Mouse (Mus musculus): ENCODE results near the gene Mdp1.

Mdp1 gene

DNA sequence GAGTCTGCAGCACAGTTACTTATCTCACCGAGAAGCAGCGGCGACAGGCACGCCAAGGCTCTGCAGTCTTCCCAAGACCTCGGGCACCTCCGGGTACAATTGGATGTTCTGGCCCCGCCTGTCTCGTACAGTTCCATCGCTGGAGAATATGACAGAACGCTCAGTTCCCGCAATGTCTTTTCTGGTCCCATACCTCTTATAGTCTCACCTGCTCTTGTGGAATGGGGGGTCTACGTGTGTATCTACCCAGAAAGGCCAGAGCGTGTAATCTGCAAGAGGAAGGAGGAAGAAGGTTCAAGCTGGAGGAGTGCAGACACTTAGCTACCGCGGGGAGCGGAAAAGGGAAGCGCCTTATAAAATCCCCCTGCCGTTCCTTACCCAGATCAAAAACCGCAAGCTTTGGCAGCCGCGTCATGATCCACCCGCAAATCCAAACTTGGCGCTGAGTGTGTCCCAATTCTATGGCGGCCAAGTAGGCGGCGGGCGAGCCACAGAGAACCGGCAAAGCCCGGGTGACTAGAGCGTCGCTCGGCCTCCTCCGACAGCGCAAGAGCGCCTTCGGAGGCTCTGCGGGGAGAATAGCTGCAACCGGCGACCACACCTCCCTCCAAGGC, at the start of gene Mdp1:
TSS of gene Mdp1 (minus strand) at position 549 of the 614 bp plus-strand sequence.
- peak; percentile 66 for DNase-seq (ENCODE audit: low spot score)

DNA sequence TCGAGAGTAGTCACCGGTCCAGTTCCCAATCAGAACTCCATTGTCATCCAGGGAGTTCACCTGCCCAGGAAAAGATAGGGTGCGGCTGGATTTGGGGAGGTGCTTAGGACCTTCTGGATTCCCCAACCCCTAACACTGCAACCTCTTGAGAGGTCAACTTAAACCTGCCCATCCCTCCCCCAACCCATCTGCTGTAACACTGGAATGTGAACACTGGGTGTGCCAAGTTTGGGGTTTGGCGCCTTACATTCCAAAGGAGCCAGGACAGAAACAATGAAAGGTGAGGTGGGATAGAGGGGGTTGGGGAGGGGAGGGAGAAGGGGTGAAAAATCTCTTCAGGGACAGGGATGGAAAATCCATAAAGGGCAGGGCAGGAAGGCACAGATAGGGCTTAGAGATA, 49.2 kb upstream of the Mdp1 start:
- DNase-seq (ENCODE audit: low spot score): no peak

DNA sequence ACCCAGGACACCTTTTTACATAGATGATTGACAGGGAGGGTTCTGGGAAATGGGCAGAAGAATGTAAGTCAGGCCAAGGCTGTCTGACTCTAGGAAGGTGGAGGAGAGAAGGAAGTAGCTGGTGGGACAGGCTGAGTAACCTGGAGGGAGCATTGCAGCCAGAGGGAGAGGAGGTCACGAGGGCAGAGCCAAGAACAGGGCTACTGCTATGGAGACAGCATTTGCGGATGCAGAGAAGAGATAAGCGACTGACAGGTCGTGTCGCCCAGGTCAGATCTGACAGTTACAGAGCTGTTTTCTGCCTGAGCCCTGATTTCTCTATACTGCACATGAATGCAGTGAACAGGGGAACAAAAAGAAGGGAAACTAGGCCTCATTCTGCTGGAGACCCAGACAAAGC, 47.1 kb upstream of the Mdp1 start:
- no peak for DNase-seq (ENCODE audit: low spot score)

DNA sequence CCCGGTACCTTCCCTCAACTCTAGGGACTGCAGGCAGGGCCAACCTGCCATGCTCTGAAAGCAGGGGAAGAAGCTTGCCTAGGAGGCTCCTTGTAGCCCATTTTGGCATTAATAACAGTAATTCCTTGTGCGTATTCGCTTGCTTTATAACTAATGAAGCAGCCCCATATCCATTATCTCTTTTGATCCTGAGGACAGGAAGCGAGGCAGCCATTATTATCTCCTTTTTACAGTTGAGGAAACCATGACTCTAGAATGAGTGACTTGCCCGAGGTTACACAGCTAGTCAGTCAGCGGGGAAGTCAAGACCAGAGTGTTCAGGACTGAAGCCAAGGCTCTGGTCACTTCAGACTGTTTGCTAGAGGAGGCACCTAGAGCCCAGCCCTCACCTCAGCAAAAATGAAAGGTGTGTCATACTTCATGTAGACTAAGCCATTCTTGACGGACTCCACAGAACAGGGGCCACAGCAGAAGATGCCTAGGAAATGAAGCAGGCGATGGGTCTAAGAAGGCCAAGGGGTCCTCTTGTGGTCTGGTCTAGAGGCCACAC, 45.8 kb upstream of the Mdp1 start:
- DNase-seq (ENCODE audit: low spot score): no peak

DNA sequence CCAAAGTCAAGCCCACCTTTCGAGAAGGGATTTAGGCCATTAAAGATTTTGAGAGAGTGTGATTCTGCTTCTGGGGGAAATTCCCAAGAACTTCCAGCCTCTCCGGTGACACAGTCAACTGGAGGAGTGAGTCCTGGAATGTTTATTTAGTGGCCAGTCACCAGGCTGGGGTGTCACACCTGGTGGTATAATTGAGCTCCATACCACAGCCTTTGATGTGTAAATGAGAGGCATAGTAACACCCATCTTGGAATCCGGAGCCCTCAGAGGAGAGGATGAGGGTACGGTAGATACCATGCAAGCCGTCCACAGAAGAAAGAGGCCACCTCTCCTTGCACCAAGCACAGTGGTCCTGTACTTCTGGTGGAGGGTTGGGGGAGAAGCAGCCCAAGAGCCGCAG, 42.5 kb upstream of the Mdp1 start:
- no peak for DNase-seq (ENCODE audit: low spot score)

DNA sequence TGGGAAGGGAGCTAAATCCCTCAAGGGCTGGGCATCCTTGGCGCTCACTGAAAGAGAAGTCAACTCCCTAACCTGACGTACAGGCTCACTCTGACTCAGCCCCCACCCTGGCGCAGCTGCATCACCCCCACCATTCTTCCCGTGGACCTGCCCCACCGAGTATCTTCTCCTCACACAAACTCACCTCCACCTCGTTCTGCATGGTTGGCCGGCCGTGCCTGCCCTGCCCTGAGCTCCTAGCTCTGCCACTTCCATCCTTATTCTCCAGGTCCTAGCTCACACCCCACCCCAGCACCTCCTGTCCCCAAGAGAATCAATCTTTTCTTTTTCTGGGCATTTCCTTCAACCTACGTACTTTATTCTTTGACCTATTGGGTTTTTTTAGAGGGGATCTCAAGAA, 40.8 kb upstream of the Mdp1 start:
- DNase-seq (ENCODE audit: low spot score): no peak

DNA sequence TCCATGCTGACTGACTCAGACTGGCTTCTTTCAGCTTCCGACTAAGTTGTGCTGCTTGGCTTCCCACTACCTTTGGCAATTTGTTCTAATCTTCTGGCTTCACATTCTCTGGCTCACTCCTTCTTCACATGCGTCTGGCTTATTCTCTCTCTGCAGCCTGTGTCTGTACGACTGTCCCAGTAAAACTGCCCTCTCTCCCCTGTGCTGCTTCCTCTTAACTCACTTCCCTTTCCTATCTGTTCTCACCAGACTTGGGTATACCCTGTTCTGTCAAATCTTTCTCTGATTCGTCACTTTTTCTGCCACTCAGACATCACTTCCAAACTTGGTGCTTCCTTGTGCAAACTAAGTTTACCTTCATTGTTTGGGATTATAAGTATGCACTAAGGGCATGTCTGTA, 36.9 kb upstream of the Mdp1 start:
- no peak for DNase-seq (ENCODE audit: low spot score)

DNA sequence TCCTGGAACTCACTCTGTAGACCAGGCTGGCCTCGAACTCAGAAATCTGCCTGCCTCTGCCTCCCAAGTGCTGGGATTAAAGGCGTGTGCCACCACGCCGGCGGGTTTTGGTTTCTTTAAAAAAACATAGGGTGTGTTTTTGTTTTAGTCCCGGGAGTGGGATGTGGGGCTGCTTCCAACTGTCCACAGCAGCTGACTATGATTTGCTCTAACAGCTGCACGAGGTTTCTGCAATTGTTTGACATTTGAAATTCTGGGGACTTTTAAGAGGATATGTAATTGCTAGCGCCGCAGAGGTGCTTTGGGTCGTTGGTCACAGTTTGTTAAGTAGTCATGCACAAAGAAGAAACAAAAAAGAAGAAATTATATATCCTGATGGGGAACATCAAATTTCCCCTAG, 29.1 kb upstream of the Mdp1 start:
- no peak for DNase-seq (ENCODE audit: low spot score)

DNA sequence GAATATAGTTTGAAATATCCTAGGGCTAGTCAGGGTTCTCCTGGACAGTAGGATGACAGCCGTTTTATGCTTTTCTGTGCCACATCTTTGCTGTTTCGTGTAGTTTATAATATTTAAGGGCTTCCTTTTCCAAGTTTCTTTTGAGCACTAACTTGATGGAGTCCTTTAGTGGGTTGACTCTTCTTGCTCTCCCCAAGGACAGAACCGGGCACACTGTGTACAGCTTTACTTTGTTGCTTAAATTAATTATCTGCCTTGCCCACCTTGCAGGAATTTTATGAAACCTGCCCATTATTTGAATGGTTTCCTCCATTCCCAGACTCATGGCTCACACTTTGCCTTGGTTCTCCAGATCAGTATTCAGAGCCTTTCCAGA, 21.8 kb upstream of the Mdp1 start:
- no peak for DNase-seq (ENCODE audit: low spot score)

DNA sequence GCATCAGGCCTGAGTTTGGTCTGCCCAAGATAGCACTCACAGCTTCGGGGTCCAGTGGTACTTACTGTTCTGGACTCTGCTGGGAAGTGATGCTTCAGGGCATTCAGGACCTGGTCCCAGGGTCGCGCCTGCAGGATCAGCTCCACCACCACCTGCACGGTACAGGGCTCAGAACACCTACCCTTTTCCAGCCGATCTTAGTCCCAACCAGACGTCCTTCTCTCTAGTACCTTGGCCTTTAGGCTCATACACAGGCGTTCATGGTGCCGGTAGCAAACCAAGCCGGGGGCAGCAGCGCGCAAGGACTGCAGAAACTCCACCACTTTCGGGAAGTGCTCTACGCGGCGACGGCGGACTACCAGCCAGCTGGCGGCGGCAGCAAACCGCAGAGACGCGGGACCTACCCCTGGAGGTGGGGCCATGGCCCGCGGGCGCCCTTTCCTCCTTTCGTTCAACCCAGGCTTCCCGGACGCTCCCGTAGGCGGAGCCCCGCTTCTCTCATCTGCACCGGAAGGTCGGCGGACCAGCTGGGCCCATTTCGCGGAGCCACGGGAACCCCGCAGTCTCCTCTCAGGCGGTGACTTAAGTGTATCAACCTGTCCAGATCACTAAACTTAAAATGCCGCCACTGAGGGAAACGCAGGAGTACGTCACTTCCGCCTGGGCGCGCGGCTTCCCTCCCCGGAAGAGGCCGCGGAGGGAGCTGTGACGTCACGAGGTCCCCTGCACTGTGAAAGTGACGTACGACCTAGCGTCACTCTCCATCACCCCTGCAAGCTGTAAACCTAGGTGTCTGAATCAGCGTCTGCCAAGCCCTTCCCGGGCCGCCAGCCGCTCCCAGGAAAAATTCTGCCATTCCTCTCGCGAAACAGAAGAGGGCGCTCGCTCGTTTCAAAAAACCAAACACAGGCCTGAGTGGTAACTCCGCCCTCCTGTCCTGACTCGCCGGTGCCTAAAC, 21.1 kb upstream of the Mdp1 start, which contains the start of gene Tinf2:
TSS of gene Tinf2 (minus strand) at position 661 of the 958 bp plus-strand sequence.
- peak; percentile 90 for DNase-seq (ENCODE audit: low spot score)

DNA sequence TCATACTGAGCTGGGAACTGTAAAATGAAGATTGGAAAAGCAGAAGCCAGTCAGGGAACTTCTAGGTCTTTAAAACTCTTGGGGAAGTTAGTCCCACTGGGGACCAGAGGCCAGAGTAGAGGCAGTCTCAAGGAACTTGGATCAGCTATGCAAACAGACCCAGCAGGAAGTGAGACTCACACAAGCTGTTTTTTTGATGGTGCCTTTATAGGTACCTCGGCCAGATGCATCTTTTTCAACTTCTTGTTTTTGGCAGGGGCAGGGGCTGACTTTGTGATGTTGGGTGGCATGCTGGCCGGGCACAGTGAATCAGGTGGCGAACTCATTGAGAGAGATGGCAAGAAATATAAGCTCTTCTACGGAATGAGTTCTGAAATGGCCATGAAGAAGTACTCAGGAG, 17.3 kb upstream of the Mdp1 start:
- DNase-seq (ENCODE audit: low spot score): no peak

DNA sequence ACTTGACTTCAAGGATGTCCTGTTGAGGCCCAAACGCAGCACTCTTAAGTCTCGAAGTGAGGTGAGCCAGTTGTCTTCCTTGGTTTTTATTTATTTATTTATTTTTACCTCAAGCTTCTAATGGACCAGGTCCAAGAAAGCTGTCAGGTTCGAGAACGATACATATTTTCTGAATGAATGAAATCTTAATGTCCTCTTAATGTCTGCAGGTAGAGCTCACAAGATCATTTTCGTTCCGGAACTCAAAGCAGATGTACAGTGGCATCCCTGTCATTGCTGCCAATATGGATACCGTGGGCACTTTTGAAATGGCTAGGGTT, 12.4 kb upstream of the Mdp1 start:
- no peak for DNase-seq (ENCODE audit: low spot score)

DNA sequence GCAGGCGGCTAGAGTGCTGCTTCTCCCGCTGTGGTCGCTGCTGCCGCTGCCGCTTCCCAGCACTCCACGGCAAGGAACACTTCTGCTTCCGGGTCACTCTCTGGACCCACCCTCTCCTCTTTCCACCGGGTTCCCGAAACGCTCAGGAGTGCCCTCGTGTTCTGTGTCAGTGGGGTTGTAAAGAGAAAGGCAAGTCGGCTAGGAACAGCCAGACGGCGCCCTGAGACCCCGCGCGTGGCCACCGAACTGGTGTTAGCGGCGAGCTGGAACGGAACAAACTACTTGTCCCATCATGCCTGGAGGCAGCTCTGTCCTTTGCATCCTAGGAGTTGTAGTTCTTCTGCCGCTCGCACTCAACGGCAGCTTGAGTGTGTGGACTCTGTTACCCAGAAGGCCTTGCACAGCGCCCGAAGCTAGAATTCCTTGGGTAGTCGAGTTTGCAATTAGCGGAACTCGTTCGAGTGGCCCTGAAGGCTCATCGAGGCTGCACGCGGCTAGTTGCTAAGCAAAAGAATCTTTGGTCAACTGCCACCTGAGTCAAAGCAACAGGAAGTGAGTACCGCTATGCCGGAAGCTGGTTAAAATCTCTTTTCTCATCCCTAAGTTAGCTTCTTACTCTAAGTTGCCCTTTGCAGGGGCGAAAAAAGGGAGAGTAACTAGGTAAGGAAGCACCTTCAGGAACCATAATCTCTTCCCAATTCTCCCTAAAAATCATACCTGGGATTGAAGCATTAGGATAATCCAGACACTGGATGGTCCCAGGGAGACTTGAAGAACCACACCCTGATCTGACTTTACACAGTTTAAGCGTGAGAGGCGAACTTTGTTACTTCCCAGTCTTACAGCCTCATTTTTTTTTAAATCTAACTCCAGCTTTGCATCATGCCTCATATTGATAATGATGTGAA, 11.8 kb upstream of the Mdp1 start, which contains the start of the genes Gmpr2 and Nedd8:
TSS of gene Gmpr2 (plus strand) at position 109 of the 908 bp plus-strand sequence.
TSS of gene Nedd8 (minus strand) at position 292 of the 908 bp plus-strand sequence.
- DNase-seq (ENCODE audit: low spot score): peak; percentile 92

DNA sequence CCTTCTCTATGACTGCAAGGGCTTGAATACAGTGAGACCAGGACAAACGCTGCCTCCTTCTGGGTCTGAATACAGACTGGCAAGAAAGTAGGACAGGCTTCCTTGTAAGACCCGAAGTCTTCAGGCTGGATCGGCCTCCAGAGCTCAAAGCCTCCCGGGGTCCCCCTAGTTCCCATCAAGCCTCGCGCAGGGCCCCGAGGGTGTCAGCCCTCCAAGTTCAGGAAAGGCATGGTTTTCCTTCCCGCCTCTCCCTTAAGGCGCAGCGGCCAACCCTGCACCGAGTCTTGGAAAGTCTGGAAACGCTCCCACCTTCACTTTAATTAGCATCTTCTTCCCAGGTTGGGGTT, 11.2 kb upstream of the Mdp1 start:
- peak; percentile 10 for DNase-seq (ENCODE audit: low spot score)

DNA sequence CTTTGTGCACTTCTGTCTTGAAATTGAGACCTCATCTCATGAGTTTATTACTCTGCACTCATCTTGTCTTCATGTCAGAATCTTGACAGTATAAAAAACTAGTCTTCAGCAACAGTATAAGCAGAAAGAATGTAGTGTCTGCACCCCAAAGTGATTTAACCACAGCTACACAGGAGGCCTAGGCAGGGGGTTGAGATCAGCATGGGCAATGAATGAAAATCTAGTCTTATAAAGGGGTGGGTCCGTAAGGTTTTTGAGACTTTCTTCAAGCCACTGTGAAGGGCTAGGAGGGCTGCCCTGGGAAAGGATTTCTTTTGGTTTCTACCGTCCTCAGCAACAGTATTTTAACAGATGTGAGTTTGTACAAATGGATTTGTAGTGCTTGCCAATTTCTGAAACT, 328 bp upstream of the Mdp1 start:
- no peak for DNase-seq (ENCODE audit: low spot score)

DNA sequence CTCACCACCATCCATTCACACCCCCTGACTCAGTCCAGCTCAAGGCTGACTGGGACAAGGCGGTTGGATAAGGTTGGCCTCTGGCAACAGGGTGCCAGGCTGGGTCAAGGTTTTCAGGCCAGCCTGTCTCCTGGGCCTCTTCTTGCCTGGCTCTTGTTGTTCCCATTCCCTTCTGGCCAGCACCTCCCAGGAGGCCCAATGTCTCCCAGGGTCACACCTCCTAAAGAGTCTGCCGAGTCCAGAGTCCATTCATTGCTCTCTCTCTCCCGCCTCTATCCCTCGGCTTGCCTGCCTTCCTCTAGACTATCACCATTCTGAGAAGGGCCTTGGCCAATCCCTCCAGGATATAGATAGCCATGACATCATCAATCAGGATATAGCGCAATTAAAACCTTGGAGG, 2.3 kb downstream of the Mdp1 start:
- peak; percentile 25 for DNase-seq (ENCODE audit: low spot score)

DNA sequence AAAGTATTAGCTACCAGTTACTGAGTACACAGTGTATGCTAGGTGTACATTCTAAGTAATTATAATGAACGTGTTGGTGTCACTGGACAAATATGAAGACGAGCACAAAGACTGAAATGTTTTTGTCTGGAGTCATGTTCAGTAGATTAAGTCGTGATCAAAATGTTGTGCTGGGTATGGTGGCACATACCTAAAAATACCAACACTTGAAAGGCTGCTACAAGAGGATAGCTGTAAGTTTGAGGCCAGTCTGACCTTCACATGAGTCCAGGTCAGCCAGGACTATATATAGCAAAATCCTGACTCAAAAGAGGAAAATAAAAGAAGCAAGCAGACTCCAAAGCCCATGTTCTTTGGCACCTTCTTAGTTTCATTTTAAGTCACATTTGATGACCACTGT, 3.4 kb downstream of the Mdp1 start:
- no peak for DNase-seq (ENCODE audit: low spot score)

DNA sequence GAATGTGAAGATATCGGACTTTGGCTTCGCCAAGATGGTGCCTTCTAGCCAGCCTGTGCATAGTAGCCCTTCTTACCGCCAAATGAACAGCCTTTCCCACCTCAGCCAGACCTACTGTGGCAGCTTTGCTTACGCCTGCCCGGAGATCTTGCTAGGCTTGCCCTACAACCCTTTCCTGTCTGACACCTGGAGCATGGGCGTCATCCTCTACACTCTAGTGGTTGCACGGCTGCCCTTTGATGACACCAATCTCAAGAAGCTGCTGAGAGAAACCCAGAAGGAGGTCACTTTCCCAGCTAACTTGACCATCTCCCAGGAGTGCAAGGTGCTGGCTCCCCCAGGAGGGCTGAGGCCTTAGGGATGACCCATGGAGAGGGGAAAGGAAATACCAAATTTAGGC, 8.8 kb downstream of the Mdp1 start:
- DNase-seq (ENCODE audit: low spot score): no peak

DNA sequence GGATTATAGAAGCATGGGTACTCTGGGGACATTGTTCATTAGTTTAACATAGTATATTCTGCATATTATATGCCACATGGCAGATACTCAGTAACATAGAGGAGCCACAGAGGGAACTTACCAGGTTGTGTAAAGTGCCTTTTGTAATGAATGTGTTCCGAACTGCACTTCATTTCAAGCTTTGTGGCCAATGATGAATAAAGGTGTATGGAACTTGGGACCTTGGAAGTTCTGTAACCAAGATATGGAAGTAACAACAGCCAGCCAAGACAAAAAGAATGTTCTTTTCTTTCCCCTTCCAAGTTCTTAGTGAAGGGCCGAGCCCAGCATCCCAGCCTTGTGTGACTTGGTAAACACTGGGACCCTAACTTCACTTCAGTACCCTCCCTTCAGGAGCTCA, 10.4 kb downstream of the Mdp1 start, which contains the start of gene Tssk4:
TSS of gene Tssk4 (plus strand) at position 301 of the 400 bp plus-strand sequence.
- no peak for DNase-seq (ENCODE audit: low spot score)

DNA sequence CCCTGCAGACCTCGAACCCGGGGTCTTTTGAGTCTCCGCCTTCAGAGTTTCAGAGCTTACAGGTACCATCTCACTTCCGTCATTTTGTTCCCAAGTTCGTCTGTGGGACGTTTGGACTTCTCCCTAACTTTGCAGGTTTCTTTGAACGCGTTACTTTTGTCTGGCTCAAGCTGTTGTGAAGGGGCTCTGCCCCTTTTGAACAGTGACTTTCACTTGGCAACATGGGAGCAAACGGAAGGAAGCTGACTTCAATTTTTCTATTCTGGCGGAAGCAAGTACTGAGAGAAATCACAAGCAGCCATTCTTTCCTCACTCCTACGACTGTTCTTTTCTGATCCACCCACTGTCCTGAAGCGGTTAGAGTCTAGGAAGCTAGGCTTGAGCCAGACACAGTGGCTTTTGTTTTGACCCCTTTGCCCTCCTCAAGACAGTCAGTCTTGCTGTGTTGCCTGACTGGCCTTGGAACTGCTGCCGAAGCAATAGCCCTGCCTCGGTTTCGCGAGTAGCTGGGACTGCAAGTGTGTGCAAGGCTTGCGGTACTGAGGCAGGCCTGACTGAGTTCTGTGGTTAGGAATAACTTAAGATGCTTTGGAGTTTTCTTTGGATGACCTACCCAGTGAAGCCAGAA, 15.9 kb downstream of the Mdp1 start:
- DNase-seq (ENCODE audit: low spot score): no peak

DNA sequence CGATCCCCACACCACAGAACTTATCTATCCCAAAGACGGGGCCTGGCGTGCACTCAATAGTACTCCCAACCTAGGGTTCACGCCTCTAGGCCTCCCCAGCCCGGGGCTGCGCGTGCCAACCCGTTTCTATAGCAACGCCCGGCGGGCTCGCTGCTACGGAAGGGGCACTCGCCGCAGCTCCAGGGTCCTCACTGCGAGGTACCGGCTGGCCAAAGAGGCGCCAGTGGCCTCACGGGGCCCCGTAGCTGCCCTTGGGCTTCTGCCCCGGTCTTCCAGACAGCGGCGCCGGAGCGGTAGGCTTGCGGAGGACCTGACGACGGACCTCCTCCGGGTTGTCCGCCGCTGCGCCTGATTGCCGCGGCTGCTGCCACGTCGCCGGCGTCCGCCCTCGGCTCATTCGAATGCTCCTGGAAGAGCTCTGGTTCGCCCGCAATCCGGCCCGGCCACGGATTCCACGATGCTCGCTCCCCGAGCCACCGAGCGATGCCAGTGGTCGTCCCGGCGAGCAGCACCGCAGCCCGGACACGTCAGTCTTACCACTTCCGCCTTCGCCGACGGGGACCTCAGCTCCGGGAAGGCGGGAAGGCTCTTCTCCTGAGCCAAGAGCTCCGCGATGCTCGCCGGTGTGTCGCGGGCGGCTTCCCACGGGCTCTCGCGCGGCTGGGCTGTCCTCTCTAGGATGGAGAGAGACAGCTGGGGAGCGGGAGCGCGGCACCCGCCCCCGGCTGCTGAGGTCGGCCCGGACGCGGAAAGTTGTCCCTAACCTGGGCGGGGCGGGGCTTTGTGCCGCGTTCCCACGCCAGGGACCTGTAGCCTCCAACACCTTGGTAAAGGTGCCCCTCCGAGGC, 17.0 kb downstream of the Mdp1 start, which contains the start of gene Tm9sf1:
TSS of gene Tm9sf1 (minus strand) at position 747 of the 848 bp plus-strand sequence.
- peak; percentile 74 for DNase-seq (ENCODE audit: low spot score)
